Mouse (Mus musculus): Measurements from ENCODE around the gene Poldip2. TPM values are rescaled to one million over a fixed set of nuclear protein-coding genes. Genes with fewer than 3 reads are reported as not detected.

Poldip2 gene
- polyA plus RNA-seq, 1 experiment from 2014 or later: 170 TPM

- Histone ChIP-seq H3K27me3 (no peaks in the 10 kb centered on the region), H3K4me2 (replicated peaks) (no peak overlapping the region), H3K36me3 (peaks cover 21% of the 10 kb centered on the region; the same call in 1 of the 2 replicates), H3K9me3 (replicated peaks) (no peaks in the 10 kb centered on the region), H3K9ac (no peak overlapping the region), H3K27ac (replicated peaks) (no peak overlapping the region), H3K4me1 (peaks cover 21% of the 10 kb centered on the region), H3K4me3 (replicated peaks) (no peak overlapping the region)
- no peak for ATAC-seq (ENCODE audit: insufficient number of reproducible peaks, low FRiP score, low TSS enrichment, low read depth)
- 89% methylated on average over 2 of the region's 2 CpGs for WGBS
Measured at GRCm38 (mm10) chr11:78547718-78548460, 35.9 kb downstream of the Poldip2 start.

DNA sequence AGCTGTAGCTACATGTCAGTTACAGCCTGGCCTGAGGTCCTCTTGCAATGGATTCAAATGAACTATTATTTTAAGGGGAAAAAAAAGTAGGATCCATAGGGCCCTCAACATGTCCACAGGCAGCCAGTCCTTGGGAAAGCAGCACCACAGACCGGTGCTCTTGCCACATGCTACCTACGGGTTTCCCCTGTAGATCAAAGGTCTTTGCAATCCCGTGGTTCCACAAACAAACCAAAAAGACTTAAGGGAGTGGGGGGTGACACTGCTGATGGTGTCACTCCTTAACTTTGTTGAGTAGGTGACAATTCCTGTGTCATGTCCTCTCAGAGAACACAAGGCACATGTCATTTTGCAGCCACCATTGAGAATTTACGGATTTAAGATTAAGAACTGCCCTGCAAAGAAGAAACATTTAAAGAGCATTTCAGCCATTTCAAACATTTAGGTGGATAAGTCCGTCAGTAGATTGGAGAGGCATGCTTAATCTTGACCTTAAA, 37.5 kb downstream of the Poldip2 start:
- Histone ChIP-seq H3K36me3 (peaks cover 9% of the 10 kb centered on the region; the same call in 1 of the 2 replicates), H3K9ac (peak overlapping the region; percentile 53), H3K27me3 (no peaks in the 10 kb centered on the region), H3K4me2 (replicated peaks) (peak overlapping the region; percentile 78), H3K4me3 (replicated peaks) (peak overlapping the region; percentile 64), H3K4me1 (peaks cover 21% of the 10 kb centered on the region), H3K27ac (replicated peaks) (0 out of 2 replicates have a peak overlapping the region, but pooled peaks have one; percentile 81), H3K9me3 (replicated peaks) (no peaks in the 10 kb centered on the region)
- WGBS: 10% methylated on average over 5 of the region's 5 CpGs
- ATAC-seq (ENCODE audit: insufficient number of reproducible peaks, low FRiP score, low TSS enrichment, low read depth): no peak

DNA sequence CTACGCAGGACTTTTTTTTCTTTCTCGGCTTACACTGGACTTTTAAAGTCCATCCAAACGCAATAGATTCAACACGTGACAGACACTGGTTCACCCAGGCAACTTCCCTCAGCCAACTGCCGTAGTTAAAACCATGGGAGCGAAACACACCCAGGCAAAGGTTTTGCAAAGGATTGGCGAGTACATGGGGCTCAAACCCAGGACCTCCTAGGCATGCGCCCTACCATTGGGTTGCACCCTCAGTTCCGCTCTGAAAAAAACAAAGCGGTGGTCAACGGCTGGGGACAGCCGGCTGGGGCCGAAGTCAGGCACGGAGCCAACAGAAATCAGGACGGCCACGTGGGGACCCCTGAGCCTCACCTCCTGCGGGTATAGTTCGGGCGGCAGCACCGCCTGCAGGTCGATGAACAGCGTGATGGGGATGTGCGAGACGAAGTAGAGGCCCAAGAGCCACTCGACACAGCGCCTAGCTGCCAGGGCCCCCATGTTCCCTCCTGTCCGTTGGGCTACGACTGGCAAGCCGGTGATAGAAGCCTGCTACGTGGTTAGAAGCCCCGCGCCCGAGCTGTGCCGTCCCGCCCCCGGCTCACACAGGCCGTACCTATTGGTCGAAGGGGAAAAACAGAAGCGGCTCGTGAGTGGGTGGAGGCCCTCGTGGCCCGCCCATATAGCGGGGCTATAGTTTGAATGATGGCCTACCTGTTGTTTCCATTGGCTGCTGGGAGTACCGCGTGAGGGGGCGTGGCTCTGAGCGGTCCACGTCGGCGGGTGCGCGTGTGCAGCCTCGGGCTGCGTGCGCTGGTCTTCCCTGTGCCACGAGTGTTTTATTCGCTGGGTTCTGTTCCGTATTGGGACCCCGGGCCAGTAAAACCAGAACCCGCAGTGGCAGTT, 38.4 kb downstream of the Poldip2 start, which contains the start of gene Tmem97:
Gene Tmem97 (minus strand): TSS at position 610 of the 891 bp plus-strand sequence.
- peak; percentile 100 for ATAC-seq (ENCODE audit: insufficient number of reproducible peaks, low FRiP score, low TSS enrichment, low read depth)
- WGBS: under 1% methylated on average over 60 of the region's 60 CpGs
- H3K9ac ChIP-seq: peak within 1 kb of the TSS; percentile 53
- H3K4me2 ChIP-seq (replicated peaks): peak within 1 kb of the TSS; percentile 78
- H3K27ac ChIP-seq (replicated peaks): peak within 1 kb of the TSS; percentile 81
- H3K9me3 ChIP-seq (replicated peaks): no peaks in the 10 kb centered on the region
- peaks cover 4% of the 10 kb centered on the region; the same call in 1 of the 2 replicates for H3K36me3 ChIP-seq
- peaks cover 21% of the 10 kb centered on the region for H3K4me1 ChIP-seq
- peak within 1 kb of the TSS; percentile 64 for H3K4me3 ChIP-seq (replicated peaks)
- H3K27me3 ChIP-seq: no peaks in the 10 kb centered on the region

DNA sequence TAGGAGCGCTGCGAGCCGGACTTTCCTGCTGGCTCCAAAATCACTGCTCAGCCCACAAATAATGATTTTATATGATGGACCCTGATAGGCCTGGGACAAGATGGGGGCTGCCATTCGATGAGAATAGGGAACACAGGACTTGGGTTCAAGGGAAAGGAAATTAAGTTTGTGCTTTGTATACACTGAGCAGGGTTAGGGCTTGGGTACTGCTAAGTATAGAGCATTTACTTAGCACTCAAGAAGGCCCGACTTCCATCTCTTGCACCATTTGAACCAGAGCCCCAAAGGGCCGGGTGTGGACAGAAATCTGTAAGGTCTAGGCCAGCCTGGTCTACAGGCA, 39.0 kb downstream of the Poldip2 start:
- Histone ChIP-seq H3K27ac (replicated peaks) (peak overlapping the region; percentile 81; the same call in 1 of the 2 replicates), H3K36me3 (no peaks in the 10 kb centered on the region), H3K27me3 (no peaks in the 10 kb centered on the region), H3K4me2 (replicated peaks) (peak overlapping the region; percentile 78), H3K9ac (peak overlapping the region; percentile 40), H3K4me1 (peaks cover 21% of the 10 kb centered on the region), H3K9me3 (replicated peaks) (no peaks in the 10 kb centered on the region), H3K4me3 (replicated peaks) (peak overlapping the region; percentile 64)
- 32% methylated on average over 6 of the region's 6 CpGs for WGBS
- ATAC-seq (ENCODE audit: insufficient number of reproducible peaks, low FRiP score, low TSS enrichment, low read depth): 0 out of 2 replicates have a peak, but pooled peaks have one; percentile 5

GRCm38 (mm10) chr11:78555623-78556022, 43.6 kb downstream of the Poldip2 start:
- WGBS: 87% methylated on average over 3 of the region's 3 CpGs
- H3K9me3 ChIP-seq (replicated peaks): no peaks in the 10 kb centered on the region
- H3K27me3 ChIP-seq: no peaks in the 10 kb centered on the region
- 0 out of 2 replicates have a peak, but pooled peaks cover 3% of the 10 kb centered on the region for H3K4me1 ChIP-seq
- H3K4me2 ChIP-seq (replicated peaks): no peak overlapping the region
- no peaks in the 10 kb centered on the region for H3K36me3 ChIP-seq
- no peak overlapping the region for H3K27ac ChIP-seq (replicated peaks)
- no peak overlapping the region for H3K9ac ChIP-seq
- ATAC-seq (ENCODE audit: insufficient number of reproducible peaks, low FRiP score, low TSS enrichment, low read depth): no peak
- no peak overlapping the region for H3K4me3 ChIP-seq (replicated peaks)

DNA sequence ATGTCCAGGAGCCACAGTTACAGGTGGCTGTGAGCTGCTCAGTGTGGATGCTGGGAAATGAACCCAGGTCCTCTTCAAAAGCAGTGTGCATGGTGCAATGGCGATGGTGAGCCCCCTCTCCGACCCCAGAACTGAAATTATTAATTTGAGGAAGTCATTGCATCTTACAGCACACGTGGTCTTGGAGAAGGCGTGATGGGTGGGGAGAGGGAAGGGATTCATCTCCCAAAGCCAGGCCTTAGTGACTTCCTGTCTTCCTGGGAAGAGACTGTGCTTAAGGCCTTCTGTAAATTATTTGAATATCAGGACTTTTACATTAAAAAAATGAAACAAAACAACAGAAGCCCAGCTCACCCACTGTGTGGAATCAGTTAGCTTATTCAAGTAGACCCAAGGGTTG, 44.1 kb downstream of the Poldip2 start:
- 0 out of 2 replicates have a peak, but pooled peaks cover 1% of the 10 kb centered on the region for H3K4me1 ChIP-seq
- H3K9ac ChIP-seq: no peak overlapping the region
- H3K4me2 ChIP-seq (replicated peaks): no peak overlapping the region
- H3K27me3 ChIP-seq: no peaks in the 10 kb centered on the region
- H3K27ac ChIP-seq (replicated peaks): no peak overlapping the region
- no peaks in the 10 kb centered on the region for H3K36me3 ChIP-seq
- no peaks in the 10 kb centered on the region for H3K9me3 ChIP-seq (replicated peaks)
- no peak overlapping the region for H3K4me3 ChIP-seq (replicated peaks)
- WGBS: 76% methylated on average over 4 of the region's 4 CpGs
- no peak for ATAC-seq (ENCODE audit: insufficient number of reproducible peaks, low FRiP score, low TSS enrichment, low read depth)

GRCm38 (mm10) chr11:78557241-78557640, 45.2 kb downstream of the Poldip2 start:
- H3K27ac ChIP-seq (replicated peaks): no peak overlapping the region
- H3K36me3 ChIP-seq: no peaks in the 10 kb centered on the region
- H3K27me3 ChIP-seq: no peaks in the 10 kb centered on the region
- H3K9ac ChIP-seq: no peak overlapping the region
- no peaks in the 10 kb centered on the region for H3K9me3 ChIP-seq (replicated peaks)
- H3K4me2 ChIP-seq (replicated peaks): no peak overlapping the region
- H3K4me3 ChIP-seq (replicated peaks): no peak overlapping the region
- 52% methylated on average over 8 of the region's 8 CpGs for WGBS
- ATAC-seq (ENCODE audit: insufficient number of reproducible peaks, low FRiP score, low TSS enrichment, low read depth): no peak
- H3K4me1 ChIP-seq: no peaks in the 10 kb centered on the region

- Histone ChIP-seq H3K9ac (no peak overlapping the region), H3K4me2 (replicated peaks) (no peak overlapping the region), H3K4me1 (no peaks in the 10 kb centered on the region), H3K9me3 (replicated peaks) (no peaks in the 10 kb centered on the region), H3K27ac (replicated peaks) (no peak overlapping the region), H3K36me3 (no peaks in the 10 kb centered on the region), H3K27me3 (no peaks in the 10 kb centered on the region), H3K4me3 (replicated peaks) (no peak overlapping the region)
- ATAC-seq (ENCODE audit: insufficient number of reproducible peaks, low FRiP score, low TSS enrichment, low read depth): no peak
- 18% methylated on average over 4 of the region's 4 CpGs for WGBS
Measured at GRCm38 (mm10) chr11:78560447-78560846, 48.5 kb downstream of the Poldip2 start.

DNA sequence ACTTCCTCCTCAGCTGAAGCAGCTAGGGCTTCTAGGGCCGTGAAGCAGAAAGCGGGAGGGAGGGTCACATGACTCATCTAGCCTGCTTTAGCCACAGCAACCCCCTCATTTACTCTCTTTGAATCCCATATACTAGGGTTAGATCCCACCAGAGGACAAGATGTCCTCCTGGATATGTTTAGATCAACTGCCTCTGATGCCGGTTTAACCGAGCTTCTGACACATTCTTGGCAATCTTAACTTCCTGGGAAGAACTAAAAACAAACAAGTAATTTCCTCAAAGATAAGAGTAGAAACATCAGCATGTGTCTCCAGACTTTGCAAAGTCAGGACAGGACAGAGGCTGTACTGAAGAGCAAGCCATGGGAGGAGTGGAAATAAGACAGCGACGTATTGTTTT, 54.8 kb downstream of the Poldip2 start:
- Histone ChIP-seq H3K27ac (replicated peaks) (no peak overlapping the region; the same call in 1 of the 2 replicates), H3K4me1 (no peaks in the 10 kb centered on the region), H3K36me3 (peaks cover 14% of the 10 kb centered on the region; the same call in 1 of the 2 replicates), H3K9me3 (replicated peaks) (no peaks in the 10 kb centered on the region), H3K27me3 (no peaks in the 10 kb centered on the region), H3K4me3 (replicated peaks) (no peak overlapping the region), H3K9ac (no peak overlapping the region), H3K4me2 (replicated peaks) (no peak overlapping the region)
- 54% methylated on average over 6 of the region's 6 CpGs for WGBS
- no peak for ATAC-seq (ENCODE audit: insufficient number of reproducible peaks, low FRiP score, low TSS enrichment, low read depth)

DNA sequence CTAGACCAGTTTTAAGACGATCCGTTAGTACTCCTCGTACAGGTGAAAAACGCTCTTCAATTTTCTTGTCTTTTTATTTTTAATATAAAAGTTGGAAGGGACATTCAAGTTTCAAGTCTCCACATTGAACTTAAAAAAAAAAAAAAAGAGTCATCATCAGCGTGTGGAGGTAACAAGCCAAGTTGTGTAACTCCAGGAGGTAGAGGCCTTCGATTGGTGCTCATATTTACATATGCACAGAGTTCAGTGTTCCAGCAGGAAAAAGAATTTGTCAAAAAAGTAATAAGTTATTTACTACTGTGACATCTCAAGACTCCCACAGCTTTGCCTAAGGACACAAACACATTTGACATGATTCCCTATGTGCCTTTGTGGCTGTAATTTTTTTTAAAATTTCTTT, 55.6 kb downstream of the Poldip2 start:
- H3K4me3 ChIP-seq (replicated peaks): no peak overlapping the region
- H3K27ac ChIP-seq (replicated peaks): no peak overlapping the region
- WGBS: 86% methylated on average over 6 of the region's 6 CpGs
- H3K36me3 ChIP-seq: peaks cover 23% of the 10 kb centered on the region
- H3K9me3 ChIP-seq (replicated peaks): no peaks in the 10 kb centered on the region
- no peaks in the 10 kb centered on the region for H3K27me3 ChIP-seq
- H3K9ac ChIP-seq: no peak overlapping the region
- no peak for ATAC-seq (ENCODE audit: insufficient number of reproducible peaks, low FRiP score, low TSS enrichment, low read depth)
- H3K4me1 ChIP-seq: no peaks in the 10 kb centered on the region
- no peak overlapping the region for H3K4me2 ChIP-seq (replicated peaks)

DNA sequence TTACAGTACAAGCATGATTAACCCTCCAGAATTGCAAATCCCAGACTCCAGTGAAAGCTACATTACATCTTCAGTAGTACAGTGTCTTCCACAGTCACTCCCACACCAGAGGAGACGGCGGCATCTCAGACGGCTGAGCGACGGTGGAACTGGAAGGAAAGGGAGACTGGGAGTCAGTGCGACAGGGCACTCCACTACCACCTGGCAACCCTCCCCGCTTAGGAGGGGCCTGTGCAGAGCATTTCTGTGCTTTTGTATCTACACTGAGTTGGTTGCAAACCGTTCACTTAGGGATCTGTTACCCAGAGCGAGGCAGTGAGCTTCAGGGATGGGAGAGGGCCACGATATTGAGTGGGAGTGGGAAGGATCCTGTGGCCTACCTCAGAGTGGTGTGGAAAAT, 56.8 kb downstream of the Poldip2 start:
- no peak overlapping the region for H3K9ac ChIP-seq

More for the DNA sequence above, 56.8 kb downstream of the Poldip2 start:
- Histone ChIP-seq H3K4me2 (replicated peaks) (no peak overlapping the region), H3K27ac (replicated peaks) (no peak overlapping the region), H3K36me3 (peaks cover 29% of the 10 kb centered on the region), H3K4me1 (no peaks in the 10 kb centered on the region), H3K9me3 (replicated peaks) (no peaks in the 10 kb centered on the region), H3K4me3 (replicated peaks) (no peak overlapping the region), H3K27me3 (no peaks in the 10 kb centered on the region)
- WGBS: 85% methylated on average over 10 of the region's 10 CpGs
- ATAC-seq (ENCODE audit: insufficient number of reproducible peaks, low FRiP score, low TSS enrichment, low read depth): no peak

Measured in embryonic facial prominence, embryonic 15.5 days (tissue).